Mouse (Mus musculus) gastrocnemius, adult 2 months (tissue): ENCODE results near the gene Fars2. TPM values are rescaled to one million over a fixed set of nuclear protein-coding genes. Genes with fewer than 3 reads are reported as not detected.
A peak's percentile ranks its signal among the peaks of the same experiment; 100 is the strongest.

Experiments
- DNase-seq: peaks from one replicate; pipeline ENCODE4 v3.0.0; 2022
- H3K27ac ChIP-seq: fragments of 200-600 bp; 2 replicates; pipeline ENCODE4 v1.8.1; 2022; ENCODE audit warnings: mild to moderate bottlenecking
- H3K4me3 ChIP-seq: fragments of 200-600 bp; 2 replicates; pipeline ENCODE4 v1.8.1; 2022; ENCODE audit warnings: mild to moderate bottlenecking, moderate library complexity
- CTCF ChIP-seq: fragments of 200-600 bp; IDR thresholded peaks from 2 replicates; pipeline ENCODE4 v1.8.1; 2022; ENCODE audit warnings: antibody characterized with exemption, mild to moderate bottlenecking, moderate library complexity
- intact Hi-C: fragments of 180-260 bp; cut with DNase I; formaldehyde crosslinking; loops from one replicate; pipeline ENCODE4 v1.15.1; 2025
- total RNA-seq, 2 experiments: library from RNA; stranded (reverse); gene quantifications; 2 replicates each; pipeline ENCODE4 v1.2.3; 2021

The Fars2 gene
- total RNA-seq, 2 experiments from 2014 or later = 40.8 to 43.4 TPM

- TF ChIP-seq CTCF = no peak
- intact Hi-C loops = no loop called here
- no peak overlapping the region for H3K27ac ChIP-seq
- no peak for DNase-seq
- no peak overlapping the region for H3K4me3 ChIP-seq
These were observed 400.9 kb downstream of the Fars2 start for GRCm38 (mm10) chr13:36518144-36518571.

- TF ChIP-seq CTCF = no peak
- intact Hi-C loops = no loop called here
- H3K27ac ChIP-seq = peak overlapping the region; percentile 61
- H3K4me3 ChIP-seq = no peak overlapping the region
- DNase-seq = no peak
These were observed 410.5 kb downstream of the Fars2 start for GRCm38 (mm10) chr13:36527761-36528160.

GRCm38 (mm10) chr13:36528223-36528895 is 411.1 kb downstream of the Fars2 start:
- DNase-seq = peak; percentile 74
- intact Hi-C loops = no loop called here
- Histone ChIP-seq H3K4me3 (no peak overlapping the region), H3K27ac (peak overlapping the region; percentile 61)
- no peak for TF ChIP-seq CTCF

GRCm38 (mm10) chr13:36529467-36530039 is 412.3 kb downstream of the Fars2 start:
- intact Hi-C loops = no loop called here
- H3K4me3 ChIP-seq = no peak overlapping the region
- peak overlapping the region; percentile 56 for H3K27ac ChIP-seq
- no peak for DNase-seq
- no peak for TF ChIP-seq CTCF

GRCm38 (mm10) chr13:36530852-36531251 is 413.6 kb downstream of the Fars2 start:
- intact Hi-C loops = no loop called here
- DNase-seq = no peak
- Histone ChIP-seq H3K4me3 (no peak overlapping the region), H3K27ac (no peak overlapping the region)
- TF ChIP-seq CTCF = no peak

- TF ChIP-seq CTCF = no peak
- H3K4me3 ChIP-seq = no peak overlapping the region
- intact Hi-C loops = no loop called here
- H3K27ac ChIP-seq = no peak overlapping the region
- DNase-seq = no peak
These were observed 414.7 kb downstream of the Fars2 start for GRCm38 (mm10) chr13:36531893-36532292.

GRCm38 (mm10) chr13:36533071-36533470 is 415.9 kb downstream of the Fars2 start:
- Histone ChIP-seq H3K27ac (no peak overlapping the region), H3K4me3 (no peak overlapping the region)
- intact Hi-C loops = no loop called here
- no peak for TF ChIP-seq CTCF
- DNase-seq = no peak

GRCm38 (mm10) chr13:36533518-36533917 is 416.3 kb downstream of the Fars2 start:
- no peak overlapping the region for H3K4me3 ChIP-seq

GRCm38 (mm10) chr13:36533966-36534540 is 416.8 kb downstream of the Fars2 start:
- no peak for TF ChIP-seq CTCF
- no peak overlapping the region for H3K4me3 ChIP-seq
- no peak overlapping the region for H3K27ac ChIP-seq
- no peak for DNase-seq
- intact Hi-C loops = no loop called here

More at GRCm38 (mm10) chr13:36533518-36533917, 416.3 kb downstream of the Fars2 start:
- no peak for TF ChIP-seq CTCF
- intact Hi-C loops = no loop called here
- H3K27ac ChIP-seq = no peak overlapping the region
- DNase-seq = no peak

- H3K4me3 ChIP-seq = no peak overlapping the region
- no peak overlapping the region for H3K27ac ChIP-seq
- intact Hi-C loops = no loop called here
- no peak for DNase-seq
- no peak for TF ChIP-seq CTCF
These were observed 420.4 kb downstream of the Fars2 start for GRCm38 (mm10) chr13:36537580-36537979.

GRCm38 (mm10) chr13:36538385-36538784 is 421.2 kb downstream of the Fars2 start:
- TF ChIP-seq CTCF = no peak
- Histone ChIP-seq H3K4me3 (no peak overlapping the region), H3K27ac (no peak overlapping the region)
- DNase-seq = no peak
- intact Hi-C loops = no loop called here

- no peak for TF ChIP-seq CTCF
- no peak overlapping the region for H3K4me3 ChIP-seq
- H3K27ac ChIP-seq = no peak overlapping the region
- intact Hi-C loops = no loop called here
- DNase-seq = peak; percentile 29
These were observed 423.0 kb downstream of the Fars2 start for GRCm38 (mm10) chr13:36540231-36540630.

GRCm38 (mm10) chr13:36541287-36541780 is 424.1 kb downstream of the Fars2 start:
- DNase-seq = no peak
- intact Hi-C loops = no loop called here
- Histone ChIP-seq H3K27ac (no peak overlapping the region), H3K4me3 (no peak overlapping the region)
- TF ChIP-seq CTCF = no peak

- intact Hi-C loops = no loop called here
- TF ChIP-seq CTCF = no peak
- no peak overlapping the region for H3K27ac ChIP-seq
These were observed 433.5 kb downstream of the Fars2 start for GRCm38 (mm10) chr13:36550694-36551093.

More at GRCm38 (mm10) chr13:36550694-36551093, 433.5 kb downstream of the Fars2 start:
- no peak for DNase-seq
- H3K4me3 ChIP-seq = no peak overlapping the region
